Mouse (Mus musculus) small intestine, adult 2 months (tissue): ENCODE measurements around the gene Cntnap1.

Experiments
- CTCF ChIP-seq: fragments of 200-500 bp; IDR thresholded peaks from 2 replicates; pipeline ENCODE4 v1.5.1; 2012; ENCODE audit warnings: low read depth, mild to moderate bottlenecking, control low read depth, inconsistent platforms, low read length, moderate library complexity, mixed read lengths; ENCODE audit not compliant: insufficient replicate concordance, insufficient read length; ENCODE audit errors: extremely low read depth
- POLR2A ChIP-seq: fragments of 200-500 bp; IDR thresholded peaks from 2 replicates; pipeline ENCODE4 v1.6.1; 2012; ENCODE audit warnings: low read depth, mild to moderate bottlenecking, control low read depth, inconsistent platforms, low read length, moderate library complexity

DNA sequence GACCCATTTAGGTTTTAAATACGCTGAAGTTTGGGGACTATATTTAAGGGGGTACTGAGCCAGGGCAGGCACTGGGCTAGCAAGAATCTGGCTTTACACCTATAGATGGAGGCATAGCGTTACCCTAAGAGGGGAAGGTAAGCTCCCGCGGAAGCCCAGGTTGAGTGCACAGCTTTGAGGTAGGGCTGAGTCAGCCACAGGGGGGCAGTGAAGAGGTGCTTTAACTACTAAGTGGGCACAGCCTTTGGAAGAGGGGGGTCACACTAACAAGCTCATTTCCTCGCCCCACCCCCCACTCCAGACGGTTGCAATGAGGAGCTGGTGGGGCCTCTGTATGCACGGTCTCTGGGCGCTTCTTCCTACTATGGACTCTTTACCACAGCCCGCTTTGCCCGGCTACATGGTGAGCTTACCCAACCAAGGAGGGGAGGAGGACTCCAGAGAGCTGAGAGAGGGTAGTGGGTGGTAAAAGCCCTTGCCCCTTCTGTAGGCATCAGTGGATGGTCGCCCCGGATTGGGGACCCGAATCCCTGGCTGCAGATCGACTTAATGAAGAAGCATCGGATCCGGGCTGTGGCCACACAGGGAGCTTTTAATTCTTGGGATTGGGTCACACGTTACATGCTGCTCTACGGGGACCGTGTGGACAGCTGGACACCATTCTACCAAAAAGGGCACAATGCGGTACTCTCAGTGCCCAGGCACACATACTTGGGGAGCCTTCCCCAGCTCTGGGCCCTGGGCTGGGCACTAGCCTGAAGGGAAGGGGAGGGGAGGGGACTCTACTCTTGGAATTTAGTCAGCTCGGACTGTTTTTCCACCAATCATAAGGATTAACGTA, 6.8 kb downstream of the Cntnap1 start:
- TF ChIP-seq CTCF: peak; percentile 41; the same call in 1 of the 2 replicates
- TF ChIP-seq POLR2A: no peak
